Mouse (Mus musculus) right cerebral cortex, postnatal 36 days (tissue): ENCODE measurements at regions not wholly inside any gene's neighbourhood (a gene's known extent, or its start where the extent isn't known, plus 50 kb on each side); places are given as distances from the start of the nearest gene placed in this dataset.
A peak's percentile ranks its signal among the peaks of the same experiment; 100 is the strongest.

Experiments used
- DNase-seq, 2 experiments: peaks; one replicate each; pipeline ENCODE4 v3.0.0; 2022; ENCODE audit warnings: low spot score in 2 of 2, mixed read lengths in 1 of 2

DNA sequence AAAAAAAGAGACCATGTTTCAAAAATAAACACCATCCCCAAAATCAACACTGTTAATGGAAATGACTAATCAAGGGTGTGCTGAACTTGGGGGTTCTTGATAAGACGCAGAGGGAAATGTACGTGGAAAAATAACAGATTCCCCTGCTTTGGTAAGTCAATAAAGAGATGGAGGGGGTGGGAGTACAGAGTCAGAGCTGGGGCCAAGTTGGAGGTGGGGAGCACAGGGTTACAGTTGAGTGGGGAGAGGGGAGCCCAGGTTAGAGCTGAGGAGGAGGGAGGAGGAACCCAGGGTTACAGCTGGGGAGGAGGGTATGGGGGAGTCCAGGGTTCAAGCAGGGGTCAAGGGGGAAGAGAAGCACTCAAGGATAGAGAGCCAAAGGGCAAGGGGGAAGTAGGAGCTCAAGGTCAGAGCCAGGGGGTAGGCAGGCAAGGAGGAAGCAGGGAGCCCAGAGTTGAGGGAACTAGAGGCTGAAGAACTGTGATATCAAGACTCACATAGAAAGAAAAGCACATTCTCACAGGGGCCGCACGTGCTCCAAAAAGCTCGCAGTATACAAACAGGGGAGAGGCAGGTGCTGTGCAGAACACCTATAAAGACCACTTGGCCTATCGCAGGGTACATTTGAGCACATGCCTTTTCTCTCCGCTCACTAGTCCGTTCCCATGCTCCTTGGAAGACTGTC is 246.4 kb downstream of the Sox9 start:
- DNase-seq = no peak

DNA sequence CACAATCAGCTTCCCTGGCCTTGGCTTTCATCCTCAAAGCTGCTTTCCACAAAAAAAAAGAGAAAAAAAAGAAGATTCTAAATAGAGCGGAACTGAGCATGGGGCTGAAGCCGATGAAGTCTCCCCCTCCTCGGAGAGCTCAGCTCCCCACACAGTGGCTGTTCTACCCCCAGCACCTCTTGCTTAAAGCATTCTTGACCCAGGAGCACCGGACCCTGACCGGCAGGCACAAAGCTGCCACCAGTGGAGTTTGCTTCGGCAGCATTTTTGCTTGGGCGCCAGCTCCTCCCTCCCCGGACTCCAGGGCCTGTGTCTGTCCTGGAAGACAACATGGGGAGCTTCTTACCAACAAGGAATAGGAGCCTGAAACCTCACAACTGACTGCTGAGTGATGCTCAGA is 249.4 kb downstream of the Sox9 start:
- no peak for DNase-seq

DNA sequence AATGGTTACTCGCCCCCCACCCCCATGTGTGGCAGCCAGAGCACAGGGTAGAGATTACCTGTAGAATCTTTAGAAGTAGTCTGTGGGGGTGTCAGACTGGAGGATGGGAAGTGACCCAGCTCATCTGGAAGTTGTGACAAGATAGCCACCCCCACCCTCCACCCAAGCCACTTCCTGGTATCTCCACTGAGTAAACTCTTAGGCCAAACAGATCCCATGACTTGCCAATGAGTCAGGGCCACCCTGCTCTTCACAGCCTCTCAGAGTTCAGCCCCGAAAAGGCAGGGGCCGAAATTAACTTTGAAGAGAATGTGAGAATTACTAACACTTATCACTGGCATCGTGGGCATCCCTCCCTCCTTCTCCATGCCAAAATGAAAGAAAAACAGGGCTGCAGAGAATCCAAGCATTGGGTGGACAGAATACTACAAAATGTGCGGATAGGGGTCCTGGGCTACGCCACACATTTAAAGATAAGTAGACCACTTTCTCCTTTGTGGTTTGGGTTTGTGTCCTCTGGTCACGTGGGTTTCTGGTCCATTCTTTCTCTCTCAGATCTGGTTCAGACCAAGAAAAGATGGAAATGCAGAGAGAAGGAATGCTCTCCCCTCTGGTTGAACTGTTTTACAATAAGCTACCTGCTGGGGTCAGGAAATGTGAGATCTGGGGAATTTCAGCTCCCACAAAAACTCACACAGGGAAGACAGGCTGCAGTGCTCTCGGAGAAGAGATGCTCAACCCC is 250.6 kb downstream of the Sox9 start:
- DNase-seq = no peak

DNA sequence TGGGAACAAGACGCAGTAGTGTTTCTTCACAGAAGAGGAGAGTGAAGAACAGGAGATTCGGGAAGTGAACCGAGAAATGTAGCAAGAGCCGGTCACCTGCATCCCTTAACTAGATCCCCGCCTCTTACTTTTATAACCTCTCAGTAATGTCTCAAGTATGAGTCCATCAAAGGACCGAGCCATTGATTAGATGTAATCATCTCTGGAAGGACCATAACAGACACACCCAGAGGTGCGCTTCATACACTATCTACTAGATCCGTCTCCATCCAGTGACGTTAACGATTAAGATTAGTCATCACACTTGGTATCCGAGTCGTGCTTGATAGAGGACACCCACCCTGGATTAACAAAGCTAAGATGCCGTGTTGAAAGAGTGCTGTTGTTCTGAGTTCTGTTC is 252.9 kb downstream of the Sox9 start:
- DNase-seq = no peak

DNA sequence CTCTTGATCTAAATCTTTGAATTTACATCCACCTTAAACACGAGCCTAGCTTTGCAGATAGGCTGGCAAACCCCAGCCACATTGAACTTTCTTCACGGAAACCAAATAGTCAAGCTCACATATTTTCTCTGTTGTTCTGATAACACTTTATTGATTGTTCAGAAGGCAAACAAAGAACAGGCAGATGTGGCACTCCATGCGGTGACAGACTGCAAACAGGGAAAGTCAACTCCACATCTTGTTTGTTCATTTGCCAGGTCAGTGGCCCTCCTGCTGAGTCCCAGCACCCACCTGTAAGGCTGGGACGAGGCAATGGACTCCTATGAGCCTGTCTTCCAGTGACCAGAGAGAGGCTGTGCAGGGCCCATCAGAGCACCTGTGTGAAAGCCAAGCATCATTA is 255.7 kb downstream of the Sox9 start:
- DNase-seq = no peak

DNA sequence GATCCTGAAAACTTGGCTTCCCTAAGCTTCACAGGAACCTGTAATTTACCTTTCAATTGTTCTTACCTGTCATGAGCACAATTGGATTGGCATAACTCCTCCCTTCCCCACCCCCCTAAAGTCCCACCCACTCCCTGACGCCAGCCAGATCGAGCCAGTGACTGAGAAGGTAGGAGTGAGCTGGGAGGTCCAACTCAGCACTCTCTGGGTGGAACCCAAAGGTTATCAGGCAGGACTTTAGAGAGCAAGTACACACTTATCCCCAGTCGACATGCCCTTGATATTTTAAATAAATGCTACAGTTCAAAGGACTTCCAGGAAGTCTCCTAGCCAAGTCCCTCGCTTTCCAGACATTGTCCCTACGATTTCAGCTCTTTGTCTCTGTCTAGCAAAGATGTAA is 260.7 kb downstream of the Sox9 start:
- DNase-seq = no peak

DNA sequence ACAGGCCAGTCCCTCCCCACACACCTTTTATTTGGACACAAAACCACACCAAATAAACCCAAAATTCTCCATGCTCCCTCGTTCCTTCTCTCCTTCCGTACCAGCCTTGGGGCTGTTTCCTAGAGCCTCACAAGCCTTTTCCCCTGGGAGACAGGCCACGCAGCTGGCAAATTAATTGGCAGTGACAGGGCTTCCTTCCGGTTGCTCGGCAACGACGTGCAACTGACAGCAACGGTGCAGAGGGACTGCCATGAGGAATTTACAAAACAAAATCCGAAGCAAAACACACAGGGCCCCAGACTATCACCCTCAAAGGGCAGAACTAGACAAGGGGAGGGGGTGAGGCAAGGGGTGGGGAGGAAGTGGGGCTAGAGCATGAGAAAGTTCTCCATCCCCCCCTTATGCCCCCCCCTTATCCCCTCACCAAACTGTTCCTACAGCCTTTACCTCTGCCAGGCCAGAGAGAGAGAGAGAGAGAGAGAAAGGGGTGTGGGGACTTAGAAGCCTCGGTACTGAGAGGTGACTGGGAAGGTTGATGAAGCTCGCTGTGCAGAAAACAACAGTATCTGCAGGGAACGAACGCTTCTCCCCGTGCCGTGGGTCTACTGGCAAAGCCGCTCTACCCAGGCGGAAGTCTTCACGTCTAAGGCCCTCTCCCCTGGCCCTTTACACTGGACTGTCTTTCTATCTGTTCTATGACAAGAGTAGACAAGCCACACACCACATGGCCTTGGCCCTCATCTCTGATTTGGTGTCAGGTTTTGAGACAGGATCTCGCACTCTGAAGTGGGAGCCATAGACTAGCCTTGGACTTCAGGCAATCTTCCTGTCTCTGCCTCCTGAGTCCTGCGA is 264.4 kb downstream of the Sox9 start:
- peak; percentile 25 to 33 for DNase-seq

DNA sequence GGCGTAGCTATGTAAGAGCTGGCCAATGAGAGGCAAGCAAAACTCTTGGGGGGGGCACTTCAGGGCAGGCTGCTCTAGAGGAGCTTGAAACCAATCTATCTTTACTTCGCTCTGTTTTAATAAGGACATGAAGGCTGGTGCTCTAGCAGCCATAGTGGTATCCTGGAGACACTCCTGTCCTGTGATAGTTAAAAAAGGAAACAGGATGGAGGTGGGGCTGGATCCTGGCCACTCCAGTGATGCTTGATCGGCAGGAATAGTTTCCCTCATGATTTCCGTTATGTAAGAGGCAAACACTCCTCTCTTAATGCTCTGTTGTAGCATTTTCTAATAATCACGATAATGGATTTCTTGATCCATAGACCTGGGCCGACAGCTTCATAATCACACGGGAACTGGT is 266.1 kb downstream of the Sox9 start:
- DNase-seq = no peak

DNA sequence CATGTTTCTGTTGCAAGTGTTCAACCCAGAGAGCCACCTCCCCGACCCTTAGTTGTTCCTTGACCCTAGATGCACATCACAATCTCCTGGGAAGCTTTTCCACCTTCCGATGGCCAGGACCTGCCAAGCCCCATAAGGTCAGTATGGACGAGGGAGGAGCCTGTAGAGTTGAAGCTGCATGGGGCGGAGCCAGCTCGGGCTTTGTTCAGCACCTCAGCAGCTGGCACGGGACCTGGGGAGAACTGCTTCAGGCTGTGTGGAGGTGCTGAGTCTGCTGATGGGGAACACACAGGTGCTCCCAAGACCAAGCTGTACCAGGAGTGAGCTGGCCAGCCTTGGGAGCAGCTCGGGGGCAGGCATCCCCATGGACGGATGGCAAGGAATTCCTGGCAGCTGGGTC is 267.6 kb downstream of the Sox9 start:
- DNase-seq = no peak

DNA sequence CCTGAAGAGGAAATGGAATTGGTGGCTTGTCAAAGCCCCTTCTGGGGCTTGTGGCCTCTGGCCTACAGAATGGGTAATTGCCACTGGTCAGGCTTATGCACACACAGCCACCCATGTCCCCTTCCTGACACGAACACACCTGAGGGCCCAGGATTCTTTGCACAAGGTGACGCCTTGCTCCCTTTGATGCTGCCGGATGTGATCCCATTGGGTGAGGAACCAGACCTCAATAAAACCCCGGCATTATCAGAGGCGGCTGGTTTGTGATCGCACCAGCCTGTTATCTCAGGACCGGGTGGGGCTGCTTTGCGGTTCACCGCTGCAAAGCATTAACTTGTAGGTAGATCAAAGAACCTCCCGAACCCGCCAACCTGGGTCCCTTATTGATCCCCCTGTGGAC is 270.5 kb downstream of the Sox9 start:
- no peak for DNase-seq

DNA sequence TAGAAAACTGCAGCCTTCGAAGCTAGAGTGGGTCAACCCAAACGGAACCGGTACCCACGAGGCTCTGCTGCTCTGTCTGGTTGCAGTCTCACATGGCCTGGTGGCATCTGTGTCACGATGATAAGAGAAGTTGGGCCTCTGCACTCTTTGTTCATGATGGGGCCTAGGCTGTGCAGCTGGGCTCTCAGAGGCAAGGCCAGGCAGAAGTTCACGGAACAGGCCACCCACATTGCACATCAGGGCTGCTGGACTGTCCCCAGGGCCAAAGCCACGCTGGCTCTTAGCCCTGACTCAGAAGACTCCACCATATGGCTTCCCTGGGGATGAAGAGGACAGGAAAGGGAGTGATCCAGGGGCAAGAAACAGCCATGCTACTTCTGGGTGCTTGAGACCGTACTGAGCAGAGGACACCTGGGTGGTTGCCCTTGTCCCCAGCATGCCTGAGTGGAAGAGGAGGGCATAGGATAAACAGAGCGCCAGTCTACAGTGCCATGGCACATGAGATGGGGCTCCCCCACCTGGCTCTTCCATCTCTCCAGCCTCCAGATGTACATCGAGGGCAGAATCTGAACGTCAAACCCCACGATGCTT is 274.1 kb downstream of the Sox9 start:
- DNase-seq = no peak

DNA sequence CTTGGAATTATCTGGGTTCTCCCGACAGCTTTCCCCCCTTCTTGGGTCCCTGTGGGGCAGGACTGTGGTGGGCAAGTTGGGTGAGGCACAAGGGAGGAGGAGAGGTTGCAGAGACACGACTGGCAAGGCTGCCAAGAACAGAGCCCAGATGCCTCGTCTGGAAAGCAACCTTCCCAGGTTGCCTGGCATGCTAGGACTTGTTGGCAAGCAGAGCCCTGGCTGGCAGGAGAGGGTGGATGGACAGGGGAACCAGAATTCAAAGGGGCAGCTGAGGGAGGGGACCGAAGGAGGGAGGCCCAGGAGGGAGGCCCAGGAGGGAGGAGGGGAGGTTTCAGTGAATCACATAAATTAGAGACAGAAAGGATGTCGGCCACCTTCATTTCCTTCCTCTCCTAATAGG is 274.8 kb downstream of the Sox9 start:
- DNase-seq = peak; percentile 11 to 18

DNA sequence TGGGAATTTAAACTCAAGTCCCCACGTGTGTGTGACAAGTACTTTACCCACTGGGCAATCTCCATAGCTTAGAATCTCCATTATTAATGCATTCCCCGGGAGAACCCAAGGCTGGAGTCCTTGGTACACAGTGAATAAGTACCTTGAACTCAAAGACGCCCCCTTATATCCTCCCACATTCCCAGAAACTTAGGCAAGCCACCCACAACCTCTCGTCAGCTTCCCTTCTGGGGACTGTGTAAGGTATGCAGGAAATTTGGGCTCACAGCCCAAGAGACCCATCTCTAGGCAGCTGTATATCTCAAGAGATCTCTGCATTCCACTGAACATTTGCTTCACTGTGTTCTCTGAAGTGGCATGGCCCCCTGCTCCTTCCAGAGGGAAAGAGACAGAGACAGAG is 288.3 kb downstream of the Sox9 start:
- no peak for DNase-seq

DNA sequence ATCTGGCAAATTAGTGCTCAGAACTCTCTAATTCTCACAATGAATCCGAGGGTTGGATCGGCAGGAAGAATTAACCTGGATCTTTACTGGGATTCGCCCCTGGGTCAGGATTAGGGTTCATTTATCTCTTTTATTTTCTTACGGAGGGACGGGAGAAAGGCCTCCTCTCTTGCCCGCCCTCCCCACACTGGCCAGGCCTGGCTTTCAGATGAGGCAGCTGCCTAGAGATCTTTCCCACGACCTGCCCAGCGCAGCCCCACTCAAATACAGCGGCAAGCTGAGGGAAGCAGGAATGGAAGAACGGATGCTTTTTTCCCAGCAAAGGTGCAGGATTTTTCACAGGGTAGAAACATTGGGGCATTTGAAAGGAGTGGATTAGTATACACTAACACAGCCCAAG is 289.9 kb downstream of the Sox9 start:
- DNase-seq = no peak

DNA sequence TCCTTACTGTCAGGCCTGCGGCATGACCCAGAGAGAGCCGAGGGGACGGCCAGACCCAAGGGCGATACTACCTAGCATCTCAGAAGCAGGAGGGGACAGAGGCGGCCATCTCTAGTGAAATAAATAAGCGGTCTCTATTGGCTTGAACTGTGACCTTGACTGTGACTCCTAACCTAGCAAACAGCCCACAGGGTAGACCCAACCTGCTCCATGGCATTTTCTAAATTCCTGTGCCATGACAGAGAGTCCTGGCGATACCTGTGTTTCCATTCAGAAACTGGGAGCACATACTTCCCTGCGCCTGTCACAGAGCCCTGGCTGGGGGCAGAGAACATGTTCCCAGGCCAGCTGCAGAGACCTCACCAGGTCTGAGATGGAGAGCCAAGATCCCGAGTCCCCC is 292.3 kb downstream of the Sox9 start:
- DNase-seq = no peak

DNA sequence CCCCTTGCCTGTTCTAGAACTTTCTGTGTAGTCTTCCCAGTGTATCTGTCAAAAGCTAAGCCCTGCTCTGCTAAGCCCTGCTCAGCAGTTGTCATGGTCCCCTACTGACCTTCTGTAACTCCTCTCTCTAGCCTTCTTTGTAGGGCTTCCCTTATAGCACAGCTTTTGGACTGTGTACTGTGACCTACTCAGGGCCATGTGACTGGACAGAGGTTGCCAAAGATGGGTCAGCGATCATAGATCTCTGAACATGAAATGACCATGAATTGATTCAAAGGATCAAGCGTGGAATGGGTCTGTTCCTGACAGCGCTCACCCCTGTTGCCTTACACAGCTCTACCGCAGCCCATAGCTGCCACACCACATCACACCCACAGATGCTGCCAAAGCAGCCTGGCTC is 294.3 kb downstream of the Sox9 start:
- DNase-seq = no peak

DNA sequence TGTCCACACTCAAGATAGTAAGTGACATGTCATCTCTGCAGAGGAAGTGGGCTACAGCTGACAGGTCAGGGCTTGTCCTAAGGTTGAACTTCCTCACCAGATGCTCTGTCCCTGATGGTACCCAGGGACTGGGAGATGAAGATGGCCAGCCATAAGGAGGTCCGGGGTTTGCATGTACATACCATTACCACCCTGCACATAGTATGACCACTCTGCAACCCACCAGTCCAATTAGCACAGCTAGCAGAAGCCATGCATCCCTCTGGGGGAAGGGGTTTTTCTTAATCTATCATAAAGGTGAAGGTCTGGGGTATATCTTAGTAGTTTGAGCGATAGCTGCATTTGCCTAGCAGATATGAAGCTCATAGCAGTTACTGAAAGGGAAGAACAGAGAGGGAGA is 298.3 kb downstream of the Sox9 start:
- no peak for DNase-seq

DNA sequence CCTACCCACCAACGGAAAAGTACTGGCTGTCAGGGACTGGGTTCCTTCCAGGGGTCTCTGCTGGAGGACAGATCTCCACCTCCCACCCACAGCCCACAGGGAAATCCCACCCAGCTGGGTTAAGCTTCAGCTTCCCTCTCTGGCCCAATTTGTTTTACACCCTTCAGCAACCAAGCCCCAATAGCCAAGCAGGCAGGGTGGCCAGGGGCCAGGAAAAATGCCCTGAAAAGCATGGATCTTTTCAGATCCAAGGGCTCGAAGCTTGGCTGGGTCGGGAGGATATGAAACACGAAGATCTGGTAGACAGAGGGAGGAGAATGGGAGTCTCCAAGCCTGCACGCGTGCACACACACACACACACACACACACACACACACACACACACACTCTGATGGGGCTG is 302.4 kb downstream of the Sox9 start:
- no peak for DNase-seq

DNA sequence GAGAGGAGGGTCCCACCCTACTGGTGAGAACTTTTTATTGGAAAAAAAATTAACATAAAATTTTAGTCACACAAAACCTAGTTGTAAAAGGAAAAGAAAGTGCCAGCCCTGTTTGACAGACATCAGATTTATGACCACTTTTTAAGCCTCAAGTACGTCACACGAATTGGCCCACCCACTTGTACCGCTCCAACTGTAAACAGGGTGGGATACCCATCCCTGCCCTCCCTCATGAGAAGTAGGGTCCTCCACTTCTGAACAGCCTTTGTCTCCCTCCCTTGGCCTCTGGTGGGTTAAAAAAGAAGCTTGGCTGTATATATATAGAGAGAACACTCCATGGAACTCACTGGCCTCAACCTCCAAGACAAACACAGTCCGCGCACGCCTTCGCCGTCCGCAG is 303.5 kb downstream of the Sox9 start:
- no peak for DNase-seq

DNA sequence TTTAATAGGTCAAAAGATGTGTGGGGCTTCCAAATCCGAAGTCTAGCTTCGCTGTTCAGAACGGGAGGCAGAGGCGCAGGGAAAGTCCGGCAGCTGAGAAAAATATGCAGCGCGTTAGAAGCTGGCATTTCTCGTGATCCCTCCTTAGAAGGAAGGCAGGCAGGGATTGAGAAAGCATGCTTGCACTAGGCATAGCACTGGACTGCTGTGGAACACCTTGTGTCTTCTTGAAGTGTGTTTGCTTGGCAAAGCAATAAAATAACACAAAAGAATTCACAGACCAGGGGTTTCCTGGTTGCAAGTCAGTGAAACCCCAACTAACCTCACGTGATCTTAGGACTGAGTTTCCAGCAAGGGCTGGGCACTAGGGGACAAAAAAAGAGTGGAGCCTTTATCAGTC is 305.1 kb downstream of the Sox9 start:
- no peak for DNase-seq

DNA sequence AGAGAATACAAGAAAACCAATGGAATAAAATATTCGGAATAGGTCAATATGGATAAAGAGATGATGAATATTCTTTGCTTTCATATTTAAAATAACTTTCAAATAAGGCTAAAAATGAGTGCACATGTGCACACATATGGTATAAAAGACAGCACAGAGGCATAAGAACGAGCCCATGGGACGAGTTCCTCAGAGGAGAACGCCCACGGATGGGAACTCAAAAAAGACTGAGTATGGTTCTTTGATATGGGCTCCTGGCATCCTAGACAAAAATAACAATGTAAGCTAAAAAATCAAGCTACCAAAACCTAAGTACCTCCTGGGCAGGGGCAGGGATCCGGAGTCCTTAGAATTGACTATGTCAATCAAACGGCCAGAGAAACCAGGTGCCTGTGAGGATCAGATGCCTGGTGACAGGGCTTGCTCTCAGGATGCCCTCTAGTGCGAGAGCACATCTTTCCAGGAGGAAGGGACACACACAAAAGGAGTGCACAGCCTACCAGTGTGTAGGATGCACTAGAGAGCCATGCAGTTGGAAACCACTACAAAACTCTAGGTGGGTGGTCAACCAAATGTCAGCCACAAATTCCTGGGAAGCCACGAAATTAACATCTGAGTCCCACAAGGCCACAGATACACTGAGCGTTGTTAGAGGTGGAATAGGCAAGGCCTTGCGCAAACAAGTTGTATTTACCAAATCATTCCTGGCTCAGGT is 307.8 kb downstream of the Sox9 start:
- DNase-seq = no peak
